Mouse (Mus musculus) myocyte (in vitro differentiated cells): ENCODE data around the gene Ggact. TPM values are rescaled to one million over a fixed set of nuclear protein-coding genes. Genes with fewer than 3 reads are reported as not detected.

Experiments used
- H3K27me3 ChIP-seq: one replicate; pipeline ENCODE4 v1.6.1; 2011; ENCODE audit not compliant: control insufficient read depth, insufficient read depth, insufficient read length
- H3K36me3 ChIP-seq: one replicate; pipeline ENCODE4 v1.6.1; 2011; ENCODE audit not compliant: control insufficient read depth, insufficient read depth
- H3K4me2 ChIP-seq: one replicate; pipeline ENCODE4 v1.6.1; 2011; ENCODE audit warnings: low read depth, control low read depth
- H3K4me3 ChIP-seq: one replicate; pipeline ENCODE4 v1.5.1; 2011; ENCODE audit warnings: mild to moderate bottlenecking, control low read depth, moderate library complexity
- H3K79me2 ChIP-seq: one replicate; pipeline ENCODE4 v1.6.1; 2011; ENCODE audit not compliant: control insufficient read depth, insufficient read depth
- H3ac ChIP-seq: one replicate; pipeline ENCODE4 v1.6.1; 2011; ENCODE audit not compliant: control insufficient read depth, insufficient read length
- CEBPB ChIP-seq: IDR thresholded peaks from 2 replicates; pipeline ENCODE4 v1.6.1; 2011; ENCODE audit warnings: mild to moderate bottlenecking, moderate library complexity; ENCODE audit not compliant: poor library complexity, insufficient read depth, severe bottlenecking
- E2F4 ChIP-seq: IDR thresholded peaks from one replicate; pipeline ENCODE4 v1.6.1; 2011; ENCODE audit warnings: mild to moderate bottlenecking, control low read depth, moderate library complexity; ENCODE audit not compliant: insufficient read depth
- MAX ChIP-seq: IDR thresholded peaks from one replicate; pipeline ENCODE4 v1.6.1; 2011; ENCODE audit warnings: low read depth, mild to moderate bottlenecking, control low read depth
- MYOD1 ChIP-seq, 3 experiments: IDR thresholded peaks; one replicate each; pipeline ENCODE4 v1.6.1; 2011; ENCODE audit warnings: control low read depth in 2 of 3, low read depth in 2 of 3, mild to moderate bottlenecking in 2 of 3, moderate library complexity in 1 of 3; ENCODE audit not compliant: insufficient read length in 2 of 3, control insufficient read depth in 1 of 3
- MYOG ChIP-seq, 3 experiments: IDR thresholded peaks; one replicate each; pipeline ENCODE4 v1.6.1; 2011; ENCODE audit warnings: control low read depth in 2 of 3, low read depth in 2 of 3, mild to moderate bottlenecking in 2 of 3; ENCODE audit not compliant: insufficient read length in 2 of 3, control insufficient read depth in 1 of 3, insufficient read depth in 1 of 3
- POLR2A ChIP-seq: IDR thresholded peaks from one replicate; pipeline ENCODE4 v1.6.1; 2011; ENCODE audit warnings: low read depth, mild to moderate bottlenecking, control low read depth, moderate library complexity; ENCODE audit not compliant: insufficient read length
- POLR2AphosphoS2 ChIP-seq: IDR thresholded peaks from one replicate; pipeline ENCODE4 v1.6.1; 2011; ENCODE audit warnings: low read depth, control low read depth; ENCODE audit not compliant: insufficient read length
- REST ChIP-seq: IDR thresholded peaks from one replicate; pipeline ENCODE4 v1.6.1; 2011; ENCODE audit warnings: mild to moderate bottlenecking, control low read depth, moderate library complexity; ENCODE audit not compliant: insufficient read depth, insufficient read length
- SRF ChIP-seq: IDR thresholded peaks from one replicate; pipeline ENCODE4 v1.6.1; 2011; ENCODE audit warnings: low read depth; ENCODE audit not compliant: control insufficient read depth, insufficient read length
- TCF12 ChIP-seq: IDR thresholded peaks from one replicate; pipeline ENCODE4 v1.6.1; 2011; ENCODE audit warnings: mild to moderate bottlenecking, control low read depth; ENCODE audit not compliant: poor library complexity, insufficient read depth, severe bottlenecking
- TCF3 ChIP-seq: IDR thresholded peaks from one replicate; pipeline ENCODE4 v1.6.1; 2011; ENCODE audit warnings: low read depth, control low read depth; ENCODE audit not compliant: insufficient read length
- USF1 ChIP-seq: IDR thresholded peaks from one replicate; pipeline ENCODE4 v1.6.1; 2011; ENCODE audit warnings: low read depth, mild to moderate bottlenecking, control low read depth, moderate library complexity
- polyA plus RNA-seq: library from polyadenylated mRNA; unstranded; fragments of >200 nt; fragmentation: generic; extraction: Trizol; gene quantifications from one replicate; pipeline ENCODE4 v1.2.1, GENCODE M21; 2012; ENCODE audit warnings: missing spikeins

Gene Ggact
- polyA plus RNA-seq, 1 experiment = 17.0 TPM

DNA sequence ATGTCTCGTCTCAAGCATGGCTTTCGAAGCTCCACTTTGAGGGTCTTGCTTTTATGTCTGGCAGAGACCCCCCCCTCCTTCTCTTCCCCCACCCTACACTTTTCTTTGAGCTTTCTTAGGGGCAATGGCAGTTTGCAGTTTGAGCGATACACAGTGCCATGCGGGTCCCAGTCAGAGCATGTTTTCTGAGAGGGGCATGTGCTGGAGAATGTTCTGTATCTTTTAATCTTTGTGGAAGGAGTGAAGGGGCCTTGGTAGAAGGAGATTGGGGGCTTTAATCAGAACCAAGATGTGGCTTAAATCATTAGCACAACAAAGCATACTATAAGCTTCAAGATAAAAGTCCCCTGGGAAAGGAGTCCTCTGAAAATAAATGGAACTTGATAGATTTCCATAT, 30.1 kb downstream of the Ggact start:
- Histone ChIP-seq H3K36me3 (peaks cover 8% of the 10 kb centered on the region), H3K4me3 (no peak overlapping the region), H3K79me2 (no peaks in the 10 kb centered on the region), H3K4me2 (no peak overlapping the region), H3ac (no peak overlapping the region), H3K27me3 (no peaks in the 10 kb centered on the region)
- TF ChIP-seq USF1 (no peak), E2F4 (no peak), POLR2AphosphoS2 (no peak), POLR2A (no peak), SRF (no peak), MYOG (IDR thresholded peaks at IDR 0.05; ENCODE audit: control insufficient read depth in 1 of 3, insufficient read depth in 1 of 3, insufficient read length in 2 of 3, low read depth in 2 of 3) (no peak), REST (no peak), MYOD1 (IDR thresholded peaks at IDR 0.05; ENCODE audit: control insufficient read depth in 1 of 3, insufficient read length in 2 of 3, low read depth in 2 of 3) (no peak)

GRCm38 (mm10) chr14:122882795-122883409, 30.7 kb downstream of the Ggact start:
- Histone ChIP-seq H3ac (no peak overlapping the region), H3K4me3 (no peak overlapping the region), H3K36me3 (peaks cover 8% of the 10 kb centered on the region), H3K4me2 (no peak overlapping the region), H3K79me2 (no peaks in the 10 kb centered on the region), H3K27me3 (no peaks in the 10 kb centered on the region)
- TF ChIP-seq MAX (no peak), MYOD1 (IDR thresholded peaks at IDR 0.05; ENCODE audit: control insufficient read depth in 1 of 3, insufficient read length in 2 of 3, low read depth in 2 of 3) (no peak), POLR2AphosphoS2 (no peak), SRF (no peak), E2F4 (no peak)

DNA sequence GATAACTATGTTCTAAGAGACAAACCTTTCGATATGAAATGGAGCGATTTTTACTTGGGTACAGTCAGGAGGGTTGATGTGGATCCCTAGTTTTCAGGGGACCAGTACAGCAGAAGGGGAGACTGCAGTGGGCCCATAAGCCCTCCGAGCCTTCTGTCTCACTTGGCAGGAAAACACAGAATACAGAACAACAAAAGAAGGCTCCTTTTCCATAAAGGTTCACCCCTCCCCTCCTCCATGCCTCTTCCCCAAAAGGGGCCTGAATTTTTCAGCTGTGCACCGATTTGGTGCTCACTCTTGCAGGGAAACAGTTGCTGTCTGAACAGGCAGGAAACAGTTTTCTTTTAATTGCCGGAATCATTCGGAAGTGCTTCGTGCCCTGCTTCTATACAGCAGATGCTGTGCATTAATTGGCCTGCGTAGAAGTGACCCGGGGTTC, 31.3 kb downstream of the Ggact start:
- Histone ChIP-seq H3K4me2 (no peak overlapping the region), H3K27me3 (no peaks in the 10 kb centered on the region), H3K4me3 (no peak overlapping the region), H3ac (no peak overlapping the region), H3K79me2 (no peaks in the 10 kb centered on the region), H3K36me3 (peaks cover 3% of the 10 kb centered on the region)
- TF ChIP-seq MAX (no peak), MYOD1 (IDR thresholded peaks at IDR 0.05; ENCODE audit: control insufficient read depth in 1 of 3, insufficient read length in 2 of 3, low read depth in 2 of 3) (no peak), POLR2AphosphoS2 (no peak), SRF (no peak), MYOG (IDR thresholded peaks at IDR 0.05; ENCODE audit: control insufficient read depth in 1 of 3, insufficient read depth in 1 of 3, insufficient read length in 2 of 3, low read depth in 2 of 3) (no peak), E2F4 (no peak), REST (no peak)

DNA sequence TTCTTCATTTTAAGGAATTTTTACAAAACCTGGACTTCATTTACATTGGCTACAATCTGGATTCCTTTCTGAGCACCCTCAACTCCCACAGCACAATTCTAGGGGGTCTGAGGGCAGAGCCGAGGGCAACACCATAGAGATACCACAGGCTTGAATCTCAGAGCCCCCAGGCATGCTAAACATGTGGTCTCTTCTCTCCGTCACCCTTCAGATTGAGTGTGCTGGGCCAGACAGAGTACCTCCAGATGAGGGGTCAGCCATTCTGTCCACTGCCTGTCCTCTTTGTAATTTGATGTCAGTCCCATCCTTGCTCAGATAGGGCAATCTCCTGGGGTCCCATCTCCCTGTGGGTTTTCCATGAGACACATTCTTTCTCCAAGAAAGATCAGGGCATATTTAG, 31.9 kb downstream of the Ggact start:
- Histone ChIP-seq H3K36me3 (no peaks in the 10 kb centered on the region), H3K79me2 (no peaks in the 10 kb centered on the region), H3K4me2 (no peak overlapping the region), H3ac (no peak overlapping the region), H3K4me3 (no peak overlapping the region), H3K27me3 (no peaks in the 10 kb centered on the region)
- TF ChIP-seq POLR2A (no peak), TCF3 (no peak), POLR2AphosphoS2 (no peak), SRF (no peak), E2F4 (no peak), MAX (no peak), REST (no peak), USF1 (no peak), MYOD1 (IDR thresholded peaks at IDR 0.05; ENCODE audit: control insufficient read depth in 1 of 3, insufficient read length in 2 of 3, low read depth in 2 of 3) (no peak), CEBPB (no peak)

DNA sequence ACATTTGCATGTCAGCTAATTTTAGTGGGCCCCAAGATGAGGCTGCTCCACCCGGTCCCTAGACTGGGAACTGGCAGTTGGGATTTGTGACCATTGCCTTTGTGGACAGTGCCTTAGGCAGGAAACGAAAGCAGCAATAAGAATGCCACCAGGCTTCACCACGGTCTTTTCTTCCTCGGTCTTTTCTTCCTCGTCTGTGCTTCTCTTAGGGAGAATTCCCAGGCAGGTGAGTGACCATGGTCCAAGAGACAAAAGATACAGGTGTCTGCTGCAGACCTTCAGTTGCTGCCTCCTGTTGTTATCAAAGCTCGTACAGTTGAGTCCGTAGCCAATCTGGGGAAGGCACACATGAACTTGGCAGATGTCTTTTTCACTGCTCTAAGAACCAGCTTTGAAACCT, 33.3 kb downstream of the Ggact start:
- no peak overlapping the region for H3ac ChIP-seq
- H3K4me3 ChIP-seq = no peak overlapping the region
- no peaks in the 10 kb centered on the region for H3K36me3 ChIP-seq
- H3K27me3 ChIP-seq = no peaks in the 10 kb centered on the region
- H3K4me2 ChIP-seq = no peak overlapping the region
- TF ChIP-seq MYOG (IDR thresholded peaks at IDR 0.05; ENCODE audit: control insufficient read depth in 1 of 3, insufficient read depth in 1 of 3, insufficient read length in 2 of 3, low read depth in 2 of 3) (no peak), MAX (no peak), TCF3 (no peak), TCF12 (no peak), USF1 (no peak), POLR2AphosphoS2 (no peak), POLR2A (no peak), SRF (no peak)
- no peaks in the 10 kb centered on the region for H3K79me2 ChIP-seq
